Mouse (Mus musculus) intestine, embryonic 14.5 days (tissue): ENCODE data around the gene Dnase1l3. TPM values are rescaled to one million over a fixed set of nuclear protein-coding genes. Genes with fewer than 3 reads are reported as not detected.

ENCODE experiments used
- ATAC-seq: fragments of 200-750 bp; cut with Nextera tagmentation; replicated peaks from 2 replicates; pipeline ENCODE4 v1.8.0; 2017; ENCODE audit warnings: low read depth, moderate number of reproducible peaks, moderate TSS enrichment, moderate library complexity; ENCODE audit not compliant: low FRiP score, low TSS enrichment
- DNase-seq: peaks from one replicate; pipeline ENCODE4 v3.0.0-alpha.2; 2018; ENCODE audit warnings: low spot score
- H3K27ac ChIP-seq: fragments of 300-500 bp; sonication (generic); 2 replicates; pipeline ENCODE4 v1.5.1; 2014; ENCODE audit warnings: low read depth, mild to moderate bottlenecking, control low read depth
- H3K27me3 ChIP-seq: fragments of 300-500 bp; sonication (generic); replicated peaks from 2 replicates; pipeline ENCODE4 v1.6.1; 2014; ENCODE audit warnings: low read length, control low read depth; ENCODE audit not compliant: control insufficient read depth, insufficient read depth
- H3K36me3 ChIP-seq: fragments of 300-500 bp; sonication (generic); 2 replicates; pipeline ENCODE4 v1.6.1; 2014; ENCODE audit warnings: low read length, control low read depth; ENCODE audit not compliant: control insufficient read depth, insufficient read depth
- H3K4me1 ChIP-seq: fragments of 300-500 bp; sonication (generic); replicated peaks from 2 replicates; pipeline ENCODE4 v1.6.1; 2014; ENCODE audit warnings: low read length, control low read depth, mixed read lengths; ENCODE audit not compliant: control insufficient read depth, insufficient read depth
- H3K4me2 ChIP-seq: fragments of 300-500 bp; sonication (generic); 2 replicates; pipeline ENCODE4 v1.6.1; 2014; ENCODE audit warnings: low read length
- H3K4me3 ChIP-seq: fragments of 300-500 bp; sonication (generic); 2 replicates; pipeline ENCODE4 v1.5.1; 2014; ENCODE audit warnings: low read depth, low read length, control low read depth, mixed read lengths
- H3K9ac ChIP-seq: fragments of 300-500 bp; sonication (generic); 2 replicates; pipeline ENCODE4 v1.6.1; 2014; ENCODE audit warnings: mild to moderate bottlenecking, low read length
- H3K9me3 ChIP-seq: fragments of 300-500 bp; sonication (generic); 2 replicates; pipeline ENCODE4 v1.6.1; 2016; ENCODE audit warnings: low read length, control low read depth; ENCODE audit not compliant: control insufficient read depth
- WGBS: fragments of 180-500 bp; shearing (Covaris S2); extraction: QIAGEN DNeasy Blood & Tissue Kit; methylation state at CpG from one replicate; pipeline ENCODE4 v1.1.7; 2014; 5-methylcytosine and 5-hydroxymethylcytosine counted together
- polyA plus RNA-seq: library from polyadenylated mRNA; unstranded; fragments of >200 nt; fragmentation: Nextera tagmentation; extraction: Ambion mirVana; gene quantifications from 2 replicates; pipeline ENCODE4 v1.2.1, GENCODE M21; 2014

Gene Dnase1l3
- polyA plus RNA-seq, 1 experiment from 2014 or later: 1.1 TPM

DNA sequence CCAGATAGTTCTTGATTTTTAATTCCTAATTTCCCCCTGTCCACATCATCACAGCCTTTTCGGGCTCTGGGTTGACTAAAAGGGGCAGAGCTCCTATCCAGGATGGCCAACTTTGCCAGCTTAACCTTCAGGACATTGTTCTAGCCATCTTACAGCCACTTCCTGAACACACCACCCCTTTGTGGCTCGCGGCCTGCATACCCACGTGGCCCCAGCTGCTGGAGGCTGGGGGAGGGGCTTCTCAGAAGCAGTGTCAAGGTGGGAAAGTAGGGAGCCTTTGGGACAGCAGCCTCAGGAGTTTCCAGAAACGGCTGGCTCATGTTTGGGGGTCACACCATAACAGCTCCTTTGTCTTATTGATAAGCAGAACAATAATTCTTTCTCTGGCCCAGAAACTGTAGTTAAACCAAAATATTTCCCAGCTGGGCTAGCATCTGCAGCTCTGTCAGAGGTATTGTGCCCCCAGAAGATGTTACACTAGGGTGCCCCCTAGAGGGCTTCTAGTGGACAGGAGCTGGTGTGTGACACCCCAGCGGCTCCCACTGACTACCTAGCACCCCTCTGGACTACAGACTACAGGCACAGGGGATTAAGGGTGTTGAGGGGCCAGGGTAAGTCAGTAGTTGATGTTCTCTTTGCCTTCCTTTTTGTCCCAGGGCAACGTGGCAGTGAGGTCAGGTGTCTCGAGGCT lies 49.9 kb downstream of the Dnase1l3 start:
- 48% methylated on average over 8 of the region's 8 CpGs for WGBS
- ATAC-seq: no peak
- H3K36me3 ChIP-seq: peaks cover 71% of the 10 kb centered on the region

DNA sequence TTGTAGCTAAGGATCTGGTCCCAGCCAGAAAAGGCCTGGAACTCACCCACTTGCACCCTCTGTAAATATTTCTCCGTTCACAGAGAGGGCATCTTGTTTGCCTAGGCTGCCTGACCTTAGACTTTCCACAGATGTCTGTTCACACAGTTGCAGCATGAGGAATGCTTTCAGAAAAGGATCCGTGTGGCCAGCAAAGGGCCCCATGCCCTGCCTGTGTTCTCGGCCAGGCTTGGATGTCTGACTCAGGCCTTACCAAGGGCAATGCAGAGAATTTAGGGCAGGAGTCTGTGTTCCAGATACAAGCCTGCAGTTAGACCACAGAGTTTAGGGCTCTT lies 50.6 kb downstream of the Dnase1l3 start:
- WGBS: 69% methylated on average over 3 of the region's 3 CpGs
- ATAC-seq: no peak
- no peak for DNase-seq

More for the DNA sequence above, 49.9 kb downstream of the Dnase1l3 start:
- Histone ChIP-seq H3K4me1 (0 out of 2 replicates have a peak, but pooled peaks cover 3% of the 10 kb centered on the region), H3K4me2 (no peak overlapping the region), H3K9ac (no peak overlapping the region), H3K27me3 (no peaks in the 10 kb centered on the region), H3K4me3 (no peak overlapping the region), H3K27ac (no peak overlapping the region), H3K9me3 (no peaks in the 10 kb centered on the region)
- no peak for DNase-seq

DNA sequence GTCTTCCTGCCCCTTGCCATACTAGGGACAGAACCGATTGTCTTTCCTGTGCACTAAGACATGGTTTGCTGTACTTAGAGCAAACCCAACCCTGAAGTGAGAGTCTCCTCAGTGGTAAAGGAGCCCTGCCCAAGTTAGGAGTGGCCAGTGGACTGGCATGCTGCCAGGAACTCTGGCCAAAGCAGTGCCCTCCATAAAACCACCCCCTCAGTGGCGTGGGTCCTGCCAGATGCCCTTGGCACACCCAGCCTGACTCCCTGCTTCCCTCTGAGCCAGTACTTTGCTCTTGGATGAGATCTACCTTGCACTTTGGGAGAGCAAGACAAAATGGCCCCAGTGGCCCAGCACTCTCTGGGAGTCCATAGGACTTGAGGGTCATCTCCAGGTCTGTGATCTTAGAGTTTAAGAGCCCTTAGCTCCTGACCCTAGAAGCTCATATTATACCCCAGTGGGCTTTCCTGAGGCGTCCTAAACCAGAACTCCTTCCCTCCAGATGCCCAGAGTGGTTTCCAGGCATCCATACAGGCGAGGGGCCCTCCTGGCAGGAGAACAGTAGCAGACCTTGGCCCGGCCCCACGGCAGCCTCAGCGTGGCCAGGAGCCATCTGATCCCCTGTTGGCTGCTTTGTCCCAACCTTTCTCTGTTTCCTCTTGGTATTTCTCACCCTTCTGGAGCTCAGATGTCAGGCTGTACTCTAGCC lies 51.1 kb downstream of the Dnase1l3 start:
- no peak for DNase-seq

More for the DNA sequence above, 50.6 kb downstream of the Dnase1l3 start:
- Histone ChIP-seq H3K4me1 (0 out of 2 replicates have a peak, but pooled peaks cover 3% of the 10 kb centered on the region), H3K27ac (no peak overlapping the region), H3K27me3 (no peaks in the 10 kb centered on the region), H3K9me3 (no peaks in the 10 kb centered on the region), H3K4me2 (no peak overlapping the region), H3K36me3 (peaks cover 73% of the 10 kb centered on the region), H3K9ac (no peak overlapping the region), H3K4me3 (no peak overlapping the region)

DNA sequence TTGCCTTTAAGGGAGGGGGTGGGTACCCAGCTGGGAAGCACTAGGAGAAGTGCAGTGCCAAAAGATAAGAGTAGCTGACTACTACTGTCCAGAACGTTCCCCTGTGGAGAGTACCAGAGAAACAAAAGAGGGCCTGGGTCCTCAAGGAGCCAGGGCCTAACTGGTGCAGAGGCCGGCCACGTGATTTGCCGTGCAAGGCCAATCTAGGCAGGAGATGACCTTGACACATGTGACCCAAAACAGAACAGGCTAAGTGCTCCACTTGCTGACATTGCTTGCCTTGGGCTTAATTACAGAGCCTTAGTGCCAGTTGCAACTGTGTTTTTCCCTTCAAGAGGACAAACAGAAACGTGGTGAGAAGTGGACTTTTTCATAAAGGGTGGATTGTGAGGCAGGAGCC lies 53.0 kb downstream of the Dnase1l3 start:
- 78% methylated on average over 5 of the region's 5 CpGs for WGBS
- no peak for DNase-seq

More for the DNA sequence above, 51.1 kb downstream of the Dnase1l3 start:
- no peak for ATAC-seq
- H3K27ac ChIP-seq: no peak overlapping the region
- H3K4me1 ChIP-seq: 0 out of 2 replicates have a peak, but pooled peaks cover 3% of the 10 kb centered on the region
- peaks cover 69% of the 10 kb centered on the region for H3K36me3 ChIP-seq
- no peak overlapping the region for H3K4me3 ChIP-seq
- no peak overlapping the region for H3K9ac ChIP-seq
- no peaks in the 10 kb centered on the region for H3K27me3 ChIP-seq
- H3K9me3 ChIP-seq: no peaks in the 10 kb centered on the region
- WGBS: 75% methylated on average over 7 of the region's 7 CpGs
- no peak overlapping the region for H3K4me2 ChIP-seq

DNA sequence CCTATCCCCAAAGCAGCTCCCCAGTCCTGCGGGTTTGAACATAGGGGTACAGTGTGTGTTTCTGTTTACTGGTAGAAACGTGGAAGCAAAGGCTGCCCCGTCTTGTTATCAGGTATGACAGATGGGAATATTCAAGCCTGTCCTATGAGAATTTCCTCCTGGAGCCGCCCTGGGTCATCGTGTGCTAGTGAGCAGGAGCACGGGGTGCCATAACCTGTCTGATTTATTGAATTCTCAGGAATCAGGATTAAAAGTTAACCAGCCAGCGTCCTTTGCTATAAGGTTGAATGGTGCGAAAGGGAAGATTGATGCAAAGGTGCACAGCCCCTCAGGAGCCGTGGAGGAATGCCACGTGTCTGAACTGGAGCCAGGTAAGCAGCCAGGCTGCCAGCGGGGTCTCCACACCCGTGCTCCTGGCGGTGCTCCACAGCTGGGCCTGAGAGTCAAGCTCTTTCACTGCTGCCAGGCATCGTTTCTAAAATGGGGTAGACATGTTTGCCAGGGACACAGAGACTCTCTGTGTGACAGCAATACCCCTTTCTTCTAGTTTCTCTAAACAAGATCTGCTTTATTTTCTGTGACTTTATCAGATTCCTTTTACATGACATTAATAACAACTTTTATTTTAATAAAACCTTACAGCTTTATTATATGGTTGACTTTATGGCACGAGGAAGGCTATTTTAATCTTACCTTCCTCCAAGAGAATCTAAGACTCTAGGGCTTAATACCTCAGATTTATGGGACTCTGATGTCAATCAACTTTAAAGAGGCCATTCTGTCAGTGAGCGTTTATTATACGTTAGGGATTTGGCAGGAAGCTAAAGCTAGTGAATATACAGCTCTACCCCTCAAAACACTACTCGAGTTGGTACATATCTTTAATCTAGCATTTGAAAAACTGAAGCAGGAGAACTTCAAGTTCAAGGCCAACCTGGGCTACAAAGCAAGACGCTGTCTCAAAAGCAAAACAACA lies 55.3 kb downstream of the Dnase1l3 start:
- ATAC-seq: no peak
- Histone ChIP-seq H3K4me1 (no peaks in the 10 kb centered on the region), H3K27ac (no peak overlapping the region), H3K4me2 (no peak overlapping the region), H3K27me3 (no peaks in the 10 kb centered on the region), H3K36me3 (peaks cover 66% of the 10 kb centered on the region), H3K4me3 (no peak overlapping the region), H3K9ac (no peak overlapping the region), H3K9me3 (no peaks in the 10 kb centered on the region)
- WGBS: 75% methylated on average over 19 of the region's 19 CpGs
- no peak for DNase-seq

More for the DNA sequence above, 53.0 kb downstream of the Dnase1l3 start:
- H3K36me3 ChIP-seq: peaks cover 67% of the 10 kb centered on the region
- H3K9ac ChIP-seq: no peak overlapping the region
- H3K4me1 ChIP-seq: 0 out of 2 replicates have a peak, but pooled peaks cover 3% of the 10 kb centered on the region
- no peaks in the 10 kb centered on the region for H3K27me3 ChIP-seq
- H3K4me2 ChIP-seq: no peak overlapping the region
- no peak overlapping the region for H3K4me3 ChIP-seq
- H3K9me3 ChIP-seq: no peaks in the 10 kb centered on the region
- ATAC-seq: no peak
- H3K27ac ChIP-seq: no peak overlapping the region

DNA sequence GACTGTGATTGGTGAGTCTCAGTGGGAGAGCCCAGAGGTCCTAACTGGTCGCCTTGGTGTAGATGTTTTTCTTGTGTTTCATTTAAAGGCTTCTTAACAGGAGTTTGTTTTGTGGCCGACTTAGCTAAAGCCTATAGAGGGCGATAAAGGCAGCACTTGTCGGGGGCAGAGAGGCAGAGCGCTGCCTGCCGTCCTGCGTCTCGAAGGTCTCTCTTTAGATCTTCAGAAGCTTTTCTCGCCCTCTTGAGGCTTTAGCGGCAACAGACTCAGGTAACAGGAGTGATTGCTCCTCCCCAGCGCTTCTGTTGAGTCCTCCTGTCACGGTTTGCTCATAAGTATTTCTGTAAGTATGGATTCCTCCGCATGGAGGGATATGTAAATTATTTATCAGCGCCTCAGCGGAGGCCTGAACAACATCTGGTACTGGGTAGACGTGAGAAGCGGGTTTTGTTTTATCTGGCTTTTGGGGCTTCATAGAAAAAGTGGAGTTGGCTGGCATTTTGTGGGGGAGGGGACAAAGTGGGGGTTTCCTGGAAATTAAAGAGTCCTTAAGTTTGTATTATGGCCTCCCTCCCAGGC lies 57.2 kb downstream of the Dnase1l3 start:
- no peak for ATAC-seq
- DNase-seq: no peak
- Histone ChIP-seq H3K4me3 (no peak overlapping the region), H3K36me3 (peaks cover 72% of the 10 kb centered on the region), H3K4me2 (no peak overlapping the region), H3K27ac (no peak overlapping the region), H3K9me3 (no peaks in the 10 kb centered on the region), H3K27me3 (no peaks in the 10 kb centered on the region), H3K9ac (no peak overlapping the region), H3K4me1 (no peaks in the 10 kb centered on the region)
- WGBS: 29% methylated on average over 17 of the region's 17 CpGs

DNA sequence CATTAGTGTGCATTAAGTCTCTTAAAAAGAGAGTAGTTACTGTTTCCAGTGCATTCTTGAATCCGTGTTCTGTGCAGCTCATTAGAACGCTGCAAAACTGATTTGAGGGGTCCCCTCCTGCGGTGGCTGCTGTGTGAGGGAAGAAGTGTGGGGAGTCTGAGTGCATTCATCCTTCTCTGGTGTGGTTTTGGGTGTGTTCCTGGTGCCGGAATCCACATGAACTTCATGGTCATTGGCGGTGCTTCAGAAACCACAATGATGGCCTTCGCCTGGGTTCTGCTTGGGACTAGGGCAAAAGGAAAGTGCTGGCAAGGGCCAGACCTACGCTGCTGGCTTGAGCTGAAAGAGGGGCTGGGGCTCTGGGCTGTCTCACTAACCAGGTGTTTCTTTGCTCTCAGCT lies 60.2 kb downstream of the Dnase1l3 start:
- H3K36me3 ChIP-seq: peaks cover 73% of the 10 kb centered on the region
- H3K4me1 ChIP-seq: no peaks in the 10 kb centered on the region
- H3K9me3 ChIP-seq: no peaks in the 10 kb centered on the region
- 94% methylated on average over 7 of the region's 7 CpGs for WGBS
- H3K4me3 ChIP-seq: no peak overlapping the region
- ATAC-seq (no peak), DNase-seq (no peak)
- no peak overlapping the region for H3K4me2 ChIP-seq
- H3K27ac ChIP-seq: no peak overlapping the region
- no peaks in the 10 kb centered on the region for H3K27me3 ChIP-seq
- H3K9ac ChIP-seq: no peak overlapping the region

DNA sequence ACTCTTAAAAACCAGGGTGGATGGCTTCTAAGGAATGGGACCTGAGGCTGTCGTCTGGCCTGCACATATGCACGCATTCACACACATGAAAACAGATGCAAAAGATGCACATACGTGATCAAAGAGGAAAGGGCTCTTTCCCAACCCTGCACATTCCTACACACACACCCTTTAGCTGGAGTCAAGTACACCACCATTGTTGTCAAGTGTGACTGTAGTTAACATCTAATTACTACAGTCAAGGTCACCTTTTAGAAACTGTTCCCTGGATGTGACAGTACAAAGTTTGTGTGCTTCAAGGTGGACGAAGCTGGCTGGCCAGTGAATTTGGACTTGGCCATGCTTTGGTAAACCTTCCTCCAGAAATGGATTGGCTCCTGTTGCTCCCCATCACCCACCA lies 62.2 kb downstream of the Dnase1l3 start:
- no peaks in the 10 kb centered on the region for H3K9me3 ChIP-seq
- no peak overlapping the region for H3K4me2 ChIP-seq
- H3K27ac ChIP-seq: no peak overlapping the region
- H3K4me1 ChIP-seq: no peaks in the 10 kb centered on the region
- DNase-seq: no peak
- 91% methylated on average over 4 of the region's 4 CpGs for WGBS
- no peak overlapping the region for H3K9ac ChIP-seq
- peaks cover 82% of the 10 kb centered on the region for H3K36me3 ChIP-seq
- no peak overlapping the region for H3K4me3 ChIP-seq
- no peaks in the 10 kb centered on the region for H3K27me3 ChIP-seq
- ATAC-seq: no peak
